Mouse (Mus musculus) megakaryocyte, embryonic 14.5 days (primary cell): ENCODE measurements around the gene Otulin.

ENCODE experiments used
- FLI1 ChIP-seq: IDR thresholded peaks from 2 replicates; pipeline ENCODE4 v1.6.1; 2012; ENCODE audit warnings: low read length, inconsistent platforms, mixed read lengths
- GATA1 ChIP-seq: IDR thresholded peaks from 3 replicates; pipeline ENCODE4 v1.6.1; 2012; ENCODE audit warnings: mixed read lengths, low read length, inconsistent platforms, borderline replicate concordance

DNA sequence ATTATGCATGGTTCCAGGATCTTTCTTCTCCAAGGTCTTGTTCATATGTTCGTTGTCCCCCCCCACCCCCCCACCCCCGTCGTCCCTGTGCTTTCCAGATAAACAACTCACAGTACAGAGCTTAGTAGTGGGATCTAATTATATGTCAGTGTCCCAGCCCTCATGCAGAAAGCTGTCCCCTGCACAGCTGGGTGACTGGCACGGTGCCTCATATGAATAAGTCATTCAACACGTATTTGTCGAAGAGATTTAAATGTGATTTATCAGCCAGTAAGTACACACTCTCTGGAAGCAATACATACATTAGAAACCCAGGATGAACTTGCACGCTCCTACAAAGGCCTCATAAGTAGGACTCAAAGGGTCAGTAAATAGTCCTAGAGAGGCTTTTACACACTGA, 80.6 kb downstream of the Otulin start:
- no peak for TF ChIP-seq GATA1
- no peak for TF ChIP-seq FLI1
